Mouse (Mus musculus) cerebellum, adult 9-11 months (tissue): ENCODE data around the gene A3galt2.

ENCODE experiments used
- DNase-seq: peaks from one replicate; pipeline ENCODE4 v3.0.0; 2022

A3galt2 gene

DNA sequence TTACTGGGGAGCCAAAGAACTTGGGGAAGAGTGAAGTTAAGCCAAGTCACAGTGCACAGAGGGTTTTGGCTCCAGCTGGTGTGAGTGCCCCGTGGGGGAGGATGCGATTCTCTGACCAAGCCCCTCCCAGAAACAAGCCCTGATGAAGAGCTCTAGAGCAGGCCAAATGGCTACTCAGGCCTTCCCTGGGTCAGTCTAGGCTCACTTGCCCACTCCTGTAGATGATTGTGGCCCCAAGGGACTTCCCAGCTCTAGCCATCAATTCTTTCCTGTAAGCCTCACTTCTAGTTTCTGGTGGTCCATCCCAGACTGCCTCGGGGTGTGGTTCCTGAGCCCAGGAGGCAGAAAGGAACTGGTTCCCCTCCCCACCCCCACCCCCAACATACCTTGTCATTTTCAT is at the start of gene A3galt2:
TSS of gene A3galt2 (plus strand) at position 301 of the 400 bp plus-strand sequence.
- DNase-seq, result no peak

- DNase-seq, result peak; percentile 26
Measured at GRCm38 (mm10) chr4:128706626-128707025, 48.5 kb upstream of the A3galt2 start.

GRCm38 (mm10) chr4:128707384-128707783 is 47.8 kb upstream of the A3galt2 start:
- DNase-seq, result no peak

- peak; percentile 76 for DNase-seq
Measured at GRCm38 (mm10) chr4:128709061-128709780, 45.9 kb upstream of the A3galt2 start.

DNA sequence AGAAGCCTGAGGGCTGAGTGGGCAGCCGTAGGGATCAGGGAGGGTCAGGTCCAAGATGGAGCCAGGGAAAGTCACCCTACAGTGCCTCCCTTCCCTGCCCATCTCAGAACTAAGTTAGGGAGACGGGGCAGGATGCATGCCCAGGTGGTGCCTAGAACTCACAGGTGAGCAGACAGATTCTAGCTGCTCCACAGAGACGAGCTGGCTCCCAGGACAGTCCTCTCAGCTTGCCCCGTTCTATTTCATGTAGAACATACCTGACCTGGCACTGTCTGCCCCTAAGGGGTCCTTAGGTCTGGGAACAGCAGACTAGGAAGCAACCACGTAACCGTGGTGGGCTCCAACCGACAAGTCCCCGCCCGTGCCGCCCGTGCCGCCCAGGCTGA is 45.4 kb upstream of the A3galt2 start:
- DNase-seq, result peak; percentile 54

DNA sequence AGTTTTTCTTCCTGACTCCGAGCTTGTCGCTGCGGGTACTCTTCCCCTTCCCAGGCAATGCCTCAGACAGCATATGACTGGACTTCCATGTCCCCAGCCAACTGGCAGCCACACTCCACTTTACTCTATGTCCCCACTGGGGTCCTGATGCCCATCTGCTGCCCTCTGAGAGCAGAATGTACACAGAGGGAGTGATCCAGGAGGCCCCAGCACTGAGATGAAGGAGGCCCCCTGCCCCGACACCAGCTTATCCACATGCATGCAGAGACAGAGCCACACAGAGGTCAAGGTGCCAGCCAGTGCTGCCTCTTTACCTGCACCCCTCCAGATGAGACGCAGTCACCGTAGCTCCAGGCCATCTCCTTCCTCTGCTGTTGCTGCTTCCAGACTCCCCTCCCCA is 44.9 kb upstream of the A3galt2 start:
- peak; percentile 77 for DNase-seq

DNA sequence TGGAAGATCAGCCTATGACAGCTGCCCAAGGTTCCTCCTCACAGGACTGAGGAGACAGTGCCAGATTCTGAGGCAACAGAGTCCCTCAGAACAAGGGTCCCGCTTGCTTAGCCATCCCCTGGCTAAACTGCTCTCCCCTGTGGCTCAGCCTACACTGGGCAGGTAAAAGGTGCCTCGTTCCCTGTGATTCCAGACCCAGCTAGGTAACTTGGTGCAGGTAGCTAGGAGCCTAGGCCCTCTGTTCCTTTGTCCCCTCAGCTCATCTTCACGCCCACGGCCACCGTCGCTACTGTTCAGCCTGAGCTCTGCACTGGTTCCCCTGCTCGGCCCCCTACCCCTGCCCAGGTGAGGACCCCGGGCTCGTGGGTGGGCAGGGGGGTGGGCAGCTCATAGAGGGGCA is 44.4 kb upstream of the A3galt2 start:
- DNase-seq, result no peak

- peak; percentile 96 for DNase-seq
Measured at GRCm38 (mm10) chr4:128711455-128712135, 43.6 kb upstream of the A3galt2 start.

- peak; percentile 70 for DNase-seq
Measured at GRCm38 (mm10) chr4:128712136-128712655, 43.0 kb upstream of the A3galt2 start.

DNA sequence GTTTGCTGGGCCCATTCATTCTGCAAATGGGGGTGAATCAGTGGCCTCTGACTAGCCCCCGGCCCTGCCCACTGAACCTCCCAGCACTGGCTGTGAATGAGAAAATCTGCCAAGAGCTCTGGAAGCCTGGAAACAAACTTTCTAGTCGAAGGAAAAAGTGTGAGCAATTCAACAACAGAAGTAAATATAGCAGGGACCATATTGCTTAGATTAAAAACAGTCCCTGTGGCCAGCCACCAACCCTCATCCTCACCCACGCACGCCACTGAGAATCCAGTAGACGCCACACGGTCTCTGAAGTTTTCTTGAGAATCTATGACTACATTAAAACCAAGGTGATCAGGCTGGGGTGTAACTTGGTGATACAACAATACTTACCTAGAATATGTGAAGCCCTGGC is 42.2 kb upstream of the A3galt2 start:
- DNase-seq, result no peak

DNA sequence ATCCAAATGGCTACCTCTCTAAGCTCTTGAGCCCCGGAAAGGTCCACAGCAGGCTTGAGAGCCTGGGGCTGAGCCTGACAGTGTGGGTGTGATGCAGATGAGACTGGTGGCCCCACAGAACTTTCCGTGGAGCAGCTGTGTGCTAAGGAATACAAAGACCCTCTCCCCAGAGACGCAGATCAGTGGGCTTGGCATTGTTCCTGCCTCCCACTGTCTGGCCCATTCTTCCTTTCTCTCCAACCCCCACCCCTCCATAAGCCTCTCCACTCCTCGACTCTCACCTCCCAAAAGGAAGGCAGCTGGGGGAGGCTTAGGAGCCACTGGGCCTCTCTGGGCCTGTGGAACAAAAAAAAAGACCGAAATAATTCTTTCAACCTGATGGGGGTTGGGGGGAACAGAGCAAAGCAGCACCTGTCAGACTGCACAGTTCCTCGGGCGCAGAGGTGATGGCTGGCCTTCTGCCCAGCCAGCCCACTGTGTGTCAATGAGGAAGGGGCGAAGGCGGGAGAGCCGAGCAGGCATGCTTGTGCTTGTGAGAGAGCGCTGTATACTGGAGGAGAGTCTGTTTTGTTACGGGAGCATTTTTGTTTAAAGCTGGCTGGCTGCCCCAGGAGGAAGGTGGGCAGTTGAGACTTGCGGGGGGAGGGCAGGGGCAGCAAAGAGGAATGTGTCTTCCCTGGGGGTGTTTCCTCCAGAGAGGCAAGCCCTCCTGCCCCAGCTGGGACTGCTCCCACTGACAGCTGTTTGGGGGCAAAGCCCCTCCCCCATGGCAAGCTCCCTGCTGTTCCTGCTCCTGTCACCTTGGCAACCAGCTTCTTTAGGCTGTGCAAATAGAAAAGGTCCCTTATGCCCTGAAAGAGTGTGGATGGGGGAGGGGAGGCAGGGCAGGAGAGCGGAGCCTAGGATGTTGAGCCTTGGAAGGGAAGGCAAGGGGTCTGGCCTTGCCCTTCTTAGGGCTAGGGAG is 39.6 kb upstream of the A3galt2 start:
- peak; percentile 86 for DNase-seq

GRCm38 (mm10) chr4:128716279-128716678 is 38.9 kb upstream of the A3galt2 start:
- no peak for DNase-seq

GRCm38 (mm10) chr4:128716731-128717130 is 38.4 kb upstream of the A3galt2 start:
- DNase-seq, result no peak

GRCm38 (mm10) chr4:128720110-128720509 is 35.1 kb upstream of the A3galt2 start:
- peak; percentile 74 for DNase-seq

GRCm38 (mm10) chr4:128721061-128721648 is 34.0 kb upstream of the A3galt2 start:
- peak; percentile 85 for DNase-seq

GRCm38 (mm10) chr4:128721761-128722160 is 33.4 kb upstream of the A3galt2 start:
- peak; percentile 79 for DNase-seq

DNA sequence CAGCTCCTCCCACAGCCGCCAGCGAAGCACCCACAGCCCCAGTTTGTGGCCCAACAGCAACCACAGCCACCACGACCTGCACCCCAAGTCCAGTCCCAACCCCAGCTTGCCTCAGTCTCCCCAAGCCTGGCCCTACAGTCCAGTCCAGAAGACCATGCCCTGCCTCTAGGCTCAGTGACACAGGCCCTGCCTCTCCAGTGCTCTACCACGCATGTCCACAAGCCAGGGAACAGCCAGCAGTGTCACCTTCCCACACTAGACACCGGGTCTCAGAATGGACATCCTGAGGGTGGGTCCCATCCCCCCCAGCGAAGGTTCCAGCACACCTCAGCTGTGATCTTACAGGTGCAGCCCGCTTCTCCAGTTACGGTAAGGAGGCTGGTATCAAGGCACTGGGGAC is 32.2 kb upstream of the A3galt2 start:
- DNase-seq, result peak; percentile 67

DNA sequence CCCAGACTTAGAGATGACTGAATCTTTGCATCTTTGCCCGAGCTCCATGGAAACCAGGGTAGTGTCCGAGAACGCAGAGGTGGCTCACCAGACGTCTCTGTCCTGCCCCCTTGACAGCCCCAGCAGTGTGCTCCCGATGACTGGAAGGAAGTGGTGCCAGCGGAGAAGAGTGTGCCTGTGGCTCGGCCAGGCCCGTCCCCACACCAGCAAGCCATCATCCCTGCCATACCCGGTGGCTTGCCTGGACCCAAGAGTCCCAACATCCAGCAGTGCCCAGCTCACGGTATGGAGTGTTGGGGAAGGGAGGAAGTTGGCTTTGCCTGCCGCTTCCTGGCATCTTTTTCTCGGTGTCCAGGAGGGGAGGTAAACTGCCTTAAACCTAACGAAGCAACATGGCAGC is 31.7 kb upstream of the A3galt2 start:
- DNase-seq, result peak; percentile 64

DNA sequence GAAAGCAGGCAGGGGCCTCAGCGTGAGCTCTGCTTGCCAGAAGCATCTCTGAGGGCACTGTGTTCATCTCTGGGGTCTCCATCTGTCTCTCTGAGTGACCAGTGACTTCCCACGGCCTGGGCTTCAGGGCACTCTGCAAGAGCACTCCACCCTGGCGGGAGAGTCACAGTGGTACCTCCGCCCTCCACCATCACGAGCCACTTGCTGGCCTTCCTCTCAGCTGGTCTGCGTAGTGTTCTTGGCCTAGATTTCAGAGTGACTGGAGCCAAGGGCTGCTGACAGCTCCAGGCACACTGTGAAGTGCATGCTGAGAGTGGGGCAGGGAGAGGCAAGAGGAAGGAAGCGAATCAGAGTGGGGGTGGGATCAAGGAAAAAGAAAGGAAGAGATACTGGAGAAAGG is 31.1 kb upstream of the A3galt2 start:
- DNase-seq, result peak; percentile 93

- peak; percentile 86 for DNase-seq
Measured at GRCm38 (mm10) chr4:128727019-128727720, 28.0 kb upstream of the A3galt2 start.

DNA sequence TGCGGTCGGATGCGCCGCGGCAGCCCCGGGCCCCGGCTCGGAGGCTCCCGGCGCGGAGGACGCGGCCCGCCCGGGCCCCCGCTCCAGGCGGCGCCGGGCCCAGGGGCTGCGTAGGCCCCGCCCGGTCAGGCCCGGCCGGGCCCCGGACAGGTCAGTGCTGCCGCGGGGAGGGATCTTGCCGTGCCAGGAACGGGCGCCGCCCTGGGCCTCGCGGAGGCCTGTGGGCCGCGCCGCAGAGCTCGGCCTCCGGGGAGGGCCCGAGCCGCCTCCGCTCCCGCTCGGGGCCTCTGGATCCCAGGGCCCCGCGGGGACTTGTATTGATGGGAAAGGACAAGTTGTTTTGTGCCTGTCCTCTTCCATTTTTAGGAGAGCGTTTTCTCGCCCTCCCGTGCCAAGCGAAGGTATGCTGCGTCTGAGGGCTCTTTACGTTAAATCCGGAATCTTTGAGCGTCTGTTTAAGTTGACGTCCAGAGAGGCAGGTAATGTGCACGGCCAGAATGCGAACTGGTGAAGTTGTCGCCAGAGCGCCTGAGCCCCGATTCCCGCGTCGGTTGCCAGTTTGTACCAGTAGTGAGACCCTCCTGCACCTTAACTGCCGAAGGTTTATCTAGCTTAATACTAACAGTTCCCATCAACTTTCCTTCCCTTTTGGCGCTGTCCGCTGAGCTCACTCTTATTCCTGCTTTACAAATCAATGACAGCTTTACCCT is 27.3 kb upstream of the A3galt2 start:
- DNase-seq, result peak; percentile 77
